Mouse (Mus musculus) CH12.LX (cell line): ENCODE results near the gene Spef2. TPM values are rescaled to one million over a fixed set of nuclear protein-coding genes. Genes with fewer than 3 reads are reported as not detected.

Experiments used
- DNase-seq: peaks from one replicate; pipeline ENCODE4 v3.0.0-alpha.2; 2013; ENCODE audit errors: extremely low read depth
- H3K27ac ChIP-seq: 2 replicates; pipeline ENCODE4 v1.5.1; 2012; ENCODE audit warnings: low read depth, mild to moderate bottlenecking, control low read depth, moderate library complexity; ENCODE audit not compliant: insufficient read depth
- H3K27me3 ChIP-seq: replicated peaks from 2 replicates; pipeline ENCODE3; 2012; ENCODE audit warnings: inconsistent platforms
- H3K36me3 ChIP-seq, 2 experiments: replicated peaks in 1 of 2; 2 replicates each; pipeline versions ENCODE3 to v1.6.1; 2012; ENCODE audit warnings: inconsistent platforms in 1 of 2, low read length in 1 of 2, mild to moderate bottlenecking in 1 of 2, mixed read lengths in 1 of 2, moderate library complexity in 1 of 2; ENCODE audit not compliant: control insufficient read depth in 1 of 2, insufficient read depth in 1 of 2
- H3K4me1 ChIP-seq, 2 experiments: 2 replicates each; pipeline ENCODE4 v1.6.1; 2012; ENCODE audit warnings: inconsistent platforms in 1 of 2, moderate library complexity in 1 of 2; ENCODE audit not compliant: insufficient read depth in 2 of 2, control insufficient read depth in 1 of 2
- H3K4me2 ChIP-seq: 2 replicates; pipeline ENCODE4 v1.6.1; 2012; ENCODE audit warnings: low read depth, mild to moderate bottlenecking, control low read depth; ENCODE audit not compliant: poor library complexity, insufficient read depth, severe bottlenecking
- H3K4me3 ChIP-seq, 3 experiments: fragments of 150-350 bp in 1 of 3; sonication (generic) in 1 of 3; replicated peaks in 1 of 3; 2 replicates each; pipeline versions ENCODE3 to v1.5.1; 2011 to 2012; ENCODE audit warnings: low read depth in 2 of 3, low read length in 2 of 3, mild to moderate bottlenecking in 2 of 3, moderate library complexity in 2 of 3, control low read depth in 1 of 3, improper control_type of control experiment in 1 of 3, inconsistent platforms in 1 of 3, mixed read lengths in 1 of 3; ENCODE audit not compliant: poor library complexity in 1 of 3
- H3K79me2 ChIP-seq: replicated peaks from 2 replicates; pipeline ENCODE4 v1.6.1; 2012; ENCODE audit warnings: mild to moderate bottlenecking, moderate library complexity; ENCODE audit not compliant: control insufficient read depth, poor library complexity, insufficient read depth, severe bottlenecking; ENCODE audit errors: extremely low read depth
- H3K9ac ChIP-seq: 2 replicates; pipeline ENCODE4 v1.6.1; 2012; ENCODE audit warnings: low read depth, mild to moderate bottlenecking, control low read depth, moderate library complexity; ENCODE audit not compliant: insufficient read depth
- H3K9me3 ChIP-seq: replicated peaks from 2 replicates; pipeline ENCODE3; 2012; ENCODE audit warnings: low read length, inconsistent platforms, mixed read lengths
- BHLHE40 ChIP-seq: IDR thresholded peaks from 2 replicates; pipeline ENCODE4 v1.6.1; 2011; ENCODE audit warnings: mild to moderate bottlenecking, low read depth, low read length, improper control_type of control experiment
- CTCF ChIP-seq, 2 experiments: IDR thresholded peaks in 1 of 2; conservative IDR thresholded peaks in 1 of 2; 2 replicates each; pipeline ENCODE4 v1.5.1; 2011 to 2012; ENCODE audit warnings: low read depth in 2 of 2, low read length in 2 of 2, improper control_type of control experiment in 1 of 2, inconsistent platforms in 1 of 2, mild to moderate bottlenecking in 1 of 2, moderate library complexity in 1 of 2
- E2F4 ChIP-seq: IDR thresholded peaks from 2 replicates; pipeline ENCODE4 v1.6.1; 2011; ENCODE audit warnings: low read depth, low read length, improper control_type of control experiment; ENCODE audit not compliant: insufficient replicate concordance
- ELF1 ChIP-seq: IDR thresholded peaks from 2 replicates; pipeline ENCODE4 v1.6.1; 2014; ENCODE audit warnings: low read depth, mild to moderate bottlenecking, inconsistent platforms, low read length, improper control_type of control experiment
- GABPA ChIP-seq: IDR thresholded peaks from 2 replicates; pipeline ENCODE4 v1.6.1; 2012; ENCODE audit warnings: low read depth, low read length, improper control_type of control experiment, inconsistent platforms; ENCODE audit not compliant: insufficient replicate concordance
- HCFC1 ChIP-seq: IDR thresholded peaks from 2 replicates; pipeline ENCODE4 v1.6.1; 2012; ENCODE audit warnings: low read depth, mild to moderate bottlenecking, inconsistent platforms, low read length, improper control_type of control experiment
- IRF4 ChIP-seq: IDR thresholded peaks from 2 replicates; pipeline ENCODE4 v1.6.1; 2014; ENCODE audit warnings: low read depth, mild to moderate bottlenecking, inconsistent platforms, low read length, improper control_type of control experiment
- KAT2A ChIP-seq: IDR thresholded peaks from 2 replicates; pipeline ENCODE4 v1.6.1; 2012; ENCODE audit warnings: low read length, improper control_type of control experiment, inconsistent platforms; ENCODE audit not compliant: insufficient replicate concordance
- MAFK ChIP-seq: IDR thresholded peaks from 2 replicates; pipeline ENCODE4 v1.6.1; 2011; ENCODE audit warnings: low read length, improper control_type of control experiment; ENCODE audit not compliant: insufficient replicate concordance
- MAZ ChIP-seq: IDR thresholded peaks from 2 replicates; pipeline ENCODE4 v1.6.1; 2012; ENCODE audit warnings: low read depth, mild to moderate bottlenecking, inconsistent platforms, low read length, improper control_type of control experiment, moderate library complexity
- MXI1 ChIP-seq: IDR thresholded peaks from 2 replicates; pipeline ENCODE4 v1.6.1; 2011; ENCODE audit warnings: mild to moderate bottlenecking, low read depth, low read length, improper control_type of control experiment
- MYC ChIP-seq: IDR thresholded peaks from 2 replicates; pipeline ENCODE4 v1.6.1; 2011; ENCODE audit warnings: low read depth, mild to moderate bottlenecking, improper control_type of control experiment, low read length
- NELFE ChIP-seq: IDR thresholded peaks from 2 replicates; pipeline ENCODE4 v1.6.1; 2011; ENCODE audit warnings: low read depth, low read length, improper control_type of control experiment
- RAD21 ChIP-seq: IDR thresholded peaks from 2 replicates; pipeline ENCODE4 v1.6.1; 2011; ENCODE audit warnings: low read depth, mild to moderate bottlenecking, low read length, improper control_type of control experiment, moderate library complexity
- SIN3A ChIP-seq: IDR thresholded peaks from 2 replicates; pipeline ENCODE4 v1.6.1; 2012; ENCODE audit warnings: low read length, improper control_type of control experiment, inconsistent platforms
- SMC3 ChIP-seq: IDR thresholded peaks from 2 replicates; pipeline ENCODE4 v1.6.1; 2011; ENCODE audit warnings: low read depth, low read length, improper control_type of control experiment
- TCF12 ChIP-seq: IDR thresholded peaks from 2 replicates; pipeline ENCODE4 v1.6.1; 2014; ENCODE audit warnings: low read depth, mild to moderate bottlenecking, inconsistent platforms, low read length, improper control_type of control experiment
- USF1 ChIP-seq: IDR thresholded peaks from 2 replicates; pipeline ENCODE4 v1.6.1; 2014; ENCODE audit warnings: low read depth, mild to moderate bottlenecking, inconsistent platforms, low read length, improper control_type of control experiment
- USF2 ChIP-seq: conservative IDR thresholded peaks from 2 replicates; pipeline ENCODE4 v1.6.1; 2011; ENCODE audit warnings: low read depth, low read length, improper control_type of control experiment
- ZC3H11A ChIP-seq: IDR thresholded peaks from 2 replicates; pipeline ENCODE4 v1.6.1; 2012; ENCODE audit warnings: low read depth, mild to moderate bottlenecking, inconsistent platforms, low read length, improper control_type of control experiment
- ZNF384 ChIP-seq: IDR thresholded peaks from 2 replicates; pipeline ENCODE4 v1.6.1; 2012; ENCODE audit warnings: low read depth, low read length, improper control_type of control experiment, inconsistent platforms
- dilution Hi-C: fragments of 300-500 bp; cut with MboI; formaldehyde crosslinking; loops from 2 replicates; pipeline ENCODE4 v1.14.3; 2020; ENCODE audit warnings: low sequenced_read_pairs; ENCODE audit not compliant: extremely low pct_unique_long_range_greater_than_20kb, extremely low pct_ligation_motif_present
- in situ Hi-C: fragments of 300-500 bp; cut with MboI; formaldehyde crosslinking; loops from 3 replicates; pipeline ENCODE4 v1.14.3; 2019; ENCODE audit warnings: low sequenced_read_pairs, low pct_ligation_motif_present, low pct_unique_long_range_greater_than_20kb, mixed read lengths
- polyA plus RNA-seq: library from polyadenylated mRNA; unstranded; fragments of >175 nt; gene quantifications from 2 replicates; pipeline ENCODE4 v1.2.1, GENCODE M21; 2012; ENCODE audit warnings: low read depth; ENCODE audit not compliant: insufficient read length
- total RNA-seq, 2 experiments: library from RNA; depleted of rRNA; stranded (reverse); fragments of 300-350 nt in 1 of 2; fragments of >200 nt in 1 of 2; gene quantifications; 2 replicates each; pipeline ENCODE4 v1.2.3; 2012 to 2014

Spef2 gene
- 0.38 and 0.51 TPM in 2 replicates for total RNA-seq (2012; rRNA removed)
- total RNA-seq (2014; rRNA removed), result 1.2 and 1.5 TPM in 2 replicates
- polyA plus RNA-seq, result 1.2 and 1.4 TPM in 2 replicates

DNA sequence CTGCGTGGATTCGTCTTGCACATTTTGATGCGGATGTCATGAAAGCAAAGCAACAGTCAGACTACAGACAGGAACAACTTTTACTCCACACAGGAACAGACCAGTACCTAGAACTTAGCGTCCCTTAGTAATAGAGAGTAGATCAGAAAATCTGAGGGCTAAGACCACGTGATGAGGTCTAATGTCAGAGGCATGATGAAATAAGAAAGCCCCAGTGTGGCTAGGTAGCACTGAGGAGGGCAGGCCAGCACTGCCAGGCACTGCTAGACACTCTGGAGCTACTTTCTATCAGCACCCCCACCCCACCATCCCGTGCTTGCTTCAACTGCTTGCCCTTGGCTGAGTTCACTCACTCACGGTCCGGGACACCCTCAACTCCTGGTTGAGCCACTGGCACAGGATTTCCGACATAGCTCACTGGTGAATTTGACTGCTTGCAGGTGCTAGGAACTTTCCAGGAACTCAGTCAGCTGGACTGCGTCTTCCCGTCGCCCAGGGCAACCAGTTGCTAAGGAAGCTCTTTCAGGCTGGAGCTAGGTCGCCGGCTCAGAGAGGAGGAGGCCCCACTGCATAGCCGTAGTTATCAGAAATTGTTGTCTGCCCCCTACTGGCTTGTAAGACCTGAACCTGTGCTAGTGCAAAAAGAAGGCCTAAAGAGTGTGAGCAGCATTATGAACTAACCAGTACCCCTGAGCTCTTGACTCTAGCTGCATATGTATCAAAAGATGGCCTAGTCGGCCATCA lies at the start of gene Spef2:
Gene Spef2 (minus strand): TSS at position 510 of the 744 bp plus-strand sequence.
- no peaks in the 10 kb centered on the region for H3K79me2 ChIP-seq
- peak within 1 kb of the TSS; percentile 57 for H3K4me2 ChIP-seq
- no peak within 1 kb of the TSS for H3K27ac ChIP-seq
- no peaks in the 10 kb centered on the region for H3K27me3 ChIP-seq
- peaks cover 0 to 7% of the 10 kb centered on the region in 2 experiments; a peak in 2 of 4 replicates for H3K4me1 ChIP-seq
- H3K36me3 ChIP-seq, result no peaks in the 10 kb centered on the region
- dilution Hi-C loops (no loop called here), in situ Hi-C loops (loop anchor here (10.0 kb wide), 1 partner anchor 294 kb away; no protein-coding TSS in a partner anchor)
- DNase-seq, result peak; percentile 92
- TF ChIP-seq SIN3A, result peak; percentile 99
- TF ChIP-seq ELF1, result peak; percentile 64
- peak; percentile 73 for TF ChIP-seq HCFC1
- TF ChIP-seq RAD21, result peak; percentile 54
- no peak for TF ChIP-seq E2F4
- TF ChIP-seq SMC3, result peak; percentile 55
- TF ChIP-seq MAZ, result 0 out of 2 replicates have a peak, but pooled peaks have one; percentile 42
- TF ChIP-seq MYC, result no peak
- peak; percentile 68 for TF ChIP-seq NELFE
- TF ChIP-seq IRF4, result no peak
- TF ChIP-seq USF2, result peak; percentile 46; the same call in 1 of the 2 replicates
- TF ChIP-seq MXI1, result peak; percentile 98
- TF ChIP-seq GABPA, result peak; percentile 46; the same call in 1 of the 2 replicates
- peak; percentile 35; the same call in 1 of the 2 replicates for TF ChIP-seq TCF12
- TF ChIP-seq MAFK, result no peak
- peak in 1 of 2 experiments; percentile 76; a peak in 2 of 4 replicates for TF ChIP-seq CTCF (conservative IDR thresholded peaks at IDR 0.05 in 1 of 2, IDR thresholded peaks at IDR 0.05 in 1 of 2; ENCODE audit: low read depth in 2 of 2, low read length in 2 of 2)
- TF ChIP-seq ZC3H11A, result no peak
- 0 out of 2 replicates have a peak, but pooled peaks have one; percentile 14 for TF ChIP-seq KAT2A
- peak; percentile 48; the same call in 1 of the 2 replicates for TF ChIP-seq USF1
- no peak for TF ChIP-seq BHLHE40
- 0 out of 2 replicates have a peak, but pooled peaks have one; percentile 7 for TF ChIP-seq ZNF384
- H3K4me3 ChIP-seq, result peak within 1 kb of the TSS; percentile 56 to 72 (median 67)
- H3K9ac ChIP-seq, result peak within 1 kb of the TSS; percentile 12; the same call in 1 of the 2 replicates
- no peaks in the 10 kb centered on the region for H3K9me3 ChIP-seq
